Mouse (Mus musculus) adrenal gland, postnatal 10 days (tissue): ENCODE results near the gene 1810010D01Rik. TPM values are rescaled to one million over a fixed set of nuclear protein-coding genes. Genes with fewer than 3 reads are reported as not detected.

ENCODE experiments used
- DNase-seq: peaks from one replicate; pipeline ENCODE4 v3.0.0; 2021; ENCODE audit warnings: mixed read lengths
- long read RNA-seq, 2 experiments: library from polyadenylated mRNA; stranded (forward); transcript quantifications; one replicate each; pipeline ENCODE4 v2.0.0; 2021
- total RNA-seq, 2 experiments: library from RNA; stranded (reverse); gene quantifications; 2 replicates each; pipeline ENCODE4 v1.2.3; 2021

Gene 1810010D01Rik
- under 1 TPM in 1 of 2 experiments, not detected in 1; 0.58 TPM for total RNA-seq
- long read RNA-seq, experiment 1, result 0 reads
- long read RNA-seq, experiment 2, result 0 reads

DNA sequence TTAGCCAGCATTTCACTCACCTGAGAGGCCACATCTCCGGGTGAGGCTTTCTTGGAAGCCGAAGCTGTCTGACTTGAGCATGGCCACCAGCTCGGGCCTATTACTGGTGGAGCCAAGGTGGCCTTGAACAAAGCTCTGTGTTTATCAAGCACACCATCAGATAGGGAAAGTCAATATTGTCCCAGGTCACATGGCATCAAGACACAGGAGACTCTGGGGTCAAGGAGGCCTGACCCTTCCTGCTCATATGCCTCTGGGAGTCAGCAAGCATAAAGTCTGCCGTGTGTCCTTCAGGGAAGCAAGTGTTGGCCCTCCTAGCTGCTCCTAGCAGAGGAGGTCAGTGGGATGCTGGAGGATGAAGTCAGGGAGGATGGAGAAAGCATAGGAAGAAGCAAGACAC is at the start of gene 1810010D01Rik:
Gene 1810010D01Rik (minus strand): TSS at position 114 of the 400 bp plus-strand sequence.
- no peak for DNase-seq

DNA sequence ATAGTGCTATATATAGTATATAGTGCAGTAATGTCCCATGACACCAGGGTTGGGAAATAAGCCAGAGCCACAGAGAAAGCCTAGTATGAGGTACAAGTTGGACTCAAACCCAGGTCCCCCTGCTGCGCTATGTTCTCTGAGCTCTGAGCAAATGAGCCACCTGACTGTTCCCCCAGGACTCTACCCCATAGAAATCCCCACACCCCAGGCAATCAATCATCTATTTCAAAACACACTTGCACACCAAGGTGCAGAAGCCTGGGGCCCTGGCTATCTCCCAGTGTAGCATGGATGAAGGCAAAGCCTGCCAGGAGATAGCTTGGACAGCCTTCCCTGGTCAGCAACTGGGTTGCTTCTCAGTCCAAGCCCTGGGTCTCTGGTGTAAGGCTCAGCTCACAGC is 48.2 kb upstream of the 1810010D01Rik start:
- peak; percentile 27 for DNase-seq

DNA sequence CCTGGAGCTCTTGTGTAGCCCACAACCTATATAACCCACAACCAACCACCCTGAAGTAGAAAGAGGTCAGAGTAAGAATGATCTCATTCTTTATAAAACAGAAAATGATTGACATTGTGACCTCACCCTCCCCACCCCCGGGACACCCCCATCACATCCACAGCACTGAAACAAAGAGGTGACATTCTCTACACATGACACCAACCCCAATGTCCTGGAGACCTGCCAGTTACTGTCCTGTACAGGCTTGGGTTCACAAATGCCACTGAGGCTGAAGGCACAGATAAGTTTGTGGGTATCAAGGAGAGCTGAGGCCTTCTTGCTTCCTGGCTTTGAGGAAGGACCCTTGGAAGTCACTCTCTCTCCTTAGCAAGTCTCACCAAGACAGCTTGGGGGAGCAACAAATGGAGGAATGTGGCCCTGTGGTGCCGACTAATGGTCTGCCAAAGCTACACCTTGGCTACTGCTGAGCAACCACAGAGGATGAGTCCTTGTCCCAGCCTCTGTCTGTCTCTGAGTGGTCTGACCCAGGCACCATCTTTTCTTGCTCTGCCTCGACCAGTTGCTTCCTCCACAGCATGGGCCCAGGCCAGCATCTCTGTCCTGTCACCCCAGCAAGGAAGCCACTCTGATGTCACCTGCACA is 46.2 kb upstream of the 1810010D01Rik start:
- DNase-seq, result no peak

DNA sequence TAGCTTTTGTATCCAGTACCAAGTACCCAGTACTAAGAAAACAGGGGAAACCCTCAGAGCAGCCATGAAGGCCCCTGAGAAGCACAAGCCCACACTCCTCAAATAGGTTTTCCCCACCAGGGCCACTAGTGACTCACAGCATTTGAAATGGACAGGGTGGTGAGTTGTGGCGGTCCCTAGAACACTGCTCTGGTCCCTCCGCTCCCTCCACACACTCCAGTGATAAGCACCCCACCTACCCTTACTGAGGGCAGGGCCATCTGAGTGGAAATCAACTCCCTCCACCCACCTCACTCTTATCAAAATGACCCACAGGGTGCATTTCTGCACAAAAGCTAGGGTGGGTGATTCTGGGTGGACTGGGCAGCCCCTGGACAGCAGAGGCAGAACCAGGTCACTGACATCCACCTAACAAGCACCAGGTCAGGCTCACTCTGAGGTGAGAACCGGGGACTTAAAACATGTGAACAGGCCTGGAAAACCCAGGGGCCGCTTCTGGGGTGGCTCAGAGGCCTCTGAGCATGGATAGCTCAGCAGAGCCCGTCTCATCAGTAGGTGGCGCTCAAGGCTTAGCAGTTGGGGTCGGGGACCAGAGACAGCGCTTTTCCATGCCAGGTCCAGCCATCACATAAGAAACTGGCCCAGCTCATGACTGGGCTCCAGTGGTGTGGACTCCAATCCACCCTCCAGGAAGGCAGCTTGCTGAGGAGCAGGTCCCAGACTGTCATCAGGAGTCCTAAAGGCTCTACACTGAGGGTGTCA is 45.0 kb upstream of the 1810010D01Rik start:
- DNase-seq, result peak; percentile 91

DNA sequence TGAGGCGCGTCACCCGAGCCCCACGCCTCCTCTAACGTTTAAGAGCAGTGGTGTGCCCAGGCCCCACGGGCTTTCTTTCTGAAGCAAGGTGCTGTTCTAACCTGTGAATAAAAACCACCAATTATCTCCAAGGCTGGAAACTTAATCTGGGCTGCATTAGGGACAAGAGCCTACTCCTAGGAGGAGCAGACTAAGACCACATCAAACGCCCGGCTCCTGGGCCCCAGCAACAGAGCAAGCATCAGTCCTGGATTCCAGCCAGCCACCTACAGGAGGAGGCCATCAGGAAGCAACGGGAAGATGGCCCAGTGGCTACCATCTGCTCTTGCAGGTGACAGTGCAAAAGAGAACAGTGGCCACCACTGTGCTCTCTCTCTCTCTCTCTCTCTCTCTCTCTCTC is 42.3 kb upstream of the 1810010D01Rik start:
- no peak for DNase-seq

DNA sequence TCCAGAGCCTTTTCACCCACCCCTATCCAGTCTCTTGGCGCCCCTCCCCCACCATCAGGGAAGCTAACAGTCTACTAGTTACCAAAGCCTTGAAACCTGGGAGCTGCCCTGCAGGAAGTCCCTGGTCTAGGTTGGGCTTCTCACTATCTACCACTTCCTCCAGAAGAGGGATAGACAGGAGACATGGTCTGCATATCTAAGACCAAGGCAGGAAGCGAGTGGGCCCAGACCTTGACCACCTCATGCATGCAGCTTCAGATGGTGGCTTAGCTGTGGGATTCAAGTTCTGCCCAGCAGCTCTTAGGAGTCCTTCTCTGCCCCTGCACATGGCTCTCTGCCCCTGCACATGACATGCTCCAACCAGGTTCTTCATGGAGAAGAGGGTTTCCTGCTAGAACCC is 41.0 kb upstream of the 1810010D01Rik start:
- no peak for DNase-seq

DNA sequence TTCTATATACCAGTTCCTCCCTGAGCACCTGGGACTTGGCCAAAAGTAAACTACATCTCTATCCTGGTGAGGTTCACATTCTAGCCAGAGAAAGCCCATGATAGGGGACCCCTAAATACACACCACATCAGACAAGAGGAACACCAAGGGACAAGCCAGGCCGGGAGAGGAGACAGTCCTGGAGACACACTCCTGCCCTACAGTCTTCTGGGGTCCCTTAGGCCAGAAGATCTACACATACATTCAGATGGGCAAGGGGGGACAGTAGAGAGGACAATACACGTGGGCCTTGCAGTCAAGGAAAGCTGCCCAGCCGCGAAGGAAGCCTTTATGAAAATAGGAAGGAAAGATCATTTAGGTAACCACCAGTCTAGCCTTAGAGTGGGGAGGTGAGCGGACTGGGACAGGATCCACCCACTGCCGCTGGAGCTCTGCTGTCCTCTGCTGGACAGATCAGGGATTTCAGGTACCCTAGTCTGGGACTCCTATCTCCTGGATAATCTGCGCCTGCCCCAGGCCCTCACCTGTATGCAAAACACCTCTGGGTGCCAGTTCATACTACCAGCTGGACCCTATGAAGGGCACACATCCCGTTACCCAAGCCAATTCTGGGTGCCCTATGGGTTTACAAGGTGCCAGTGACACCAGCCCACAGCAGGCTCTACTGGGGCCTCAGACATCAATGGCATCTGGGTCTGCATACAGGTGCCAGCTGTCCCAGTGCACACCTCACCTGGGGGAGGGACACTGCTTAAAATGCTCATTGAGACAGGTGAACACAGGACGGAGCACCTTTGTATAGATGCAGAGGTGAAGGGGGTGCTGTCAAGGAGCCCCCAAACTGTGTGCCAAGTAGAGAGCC is 35.2 kb upstream of the 1810010D01Rik start:
- DNase-seq, result peak; percentile 91

DNA sequence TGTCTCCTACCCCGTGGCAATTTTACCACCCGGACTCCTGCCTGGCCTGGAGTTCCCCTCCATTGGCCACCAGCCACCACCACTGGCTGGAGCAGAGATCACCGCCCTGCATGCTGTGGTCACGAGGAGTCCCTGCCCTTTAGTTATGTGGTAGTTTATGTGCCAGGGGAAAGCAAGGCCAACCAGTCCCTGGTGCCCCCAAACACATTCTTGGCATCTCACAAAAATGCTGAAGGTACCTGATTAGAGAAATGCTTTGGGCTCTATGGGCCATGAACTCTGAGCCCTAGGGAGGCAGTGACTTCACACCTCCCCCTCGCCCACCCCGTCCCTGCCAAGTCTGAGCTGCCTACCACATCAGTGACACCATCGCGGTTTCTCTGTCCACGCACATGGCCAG is 34.1 kb upstream of the 1810010D01Rik start:
- DNase-seq, result no peak

DNA sequence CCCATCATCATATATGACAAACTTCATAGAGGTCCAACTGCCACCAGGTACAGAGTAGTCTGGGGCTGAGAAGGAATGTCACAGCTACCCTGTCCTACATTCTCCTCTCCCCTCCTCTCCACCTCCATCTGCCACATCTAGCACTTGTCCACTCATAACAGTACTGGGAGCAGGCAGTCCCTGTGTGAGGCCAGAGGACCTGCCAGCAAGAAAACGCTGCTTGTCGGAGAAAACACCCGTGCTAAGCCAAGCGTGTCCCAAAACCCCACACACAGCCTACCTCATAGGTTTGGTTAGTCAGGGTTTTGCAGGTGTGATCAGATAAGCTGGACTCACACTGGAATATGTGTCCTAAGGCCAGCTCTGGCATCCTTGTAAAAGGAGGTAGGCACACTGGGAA is 33.0 kb upstream of the 1810010D01Rik start:
- no peak for DNase-seq

DNA sequence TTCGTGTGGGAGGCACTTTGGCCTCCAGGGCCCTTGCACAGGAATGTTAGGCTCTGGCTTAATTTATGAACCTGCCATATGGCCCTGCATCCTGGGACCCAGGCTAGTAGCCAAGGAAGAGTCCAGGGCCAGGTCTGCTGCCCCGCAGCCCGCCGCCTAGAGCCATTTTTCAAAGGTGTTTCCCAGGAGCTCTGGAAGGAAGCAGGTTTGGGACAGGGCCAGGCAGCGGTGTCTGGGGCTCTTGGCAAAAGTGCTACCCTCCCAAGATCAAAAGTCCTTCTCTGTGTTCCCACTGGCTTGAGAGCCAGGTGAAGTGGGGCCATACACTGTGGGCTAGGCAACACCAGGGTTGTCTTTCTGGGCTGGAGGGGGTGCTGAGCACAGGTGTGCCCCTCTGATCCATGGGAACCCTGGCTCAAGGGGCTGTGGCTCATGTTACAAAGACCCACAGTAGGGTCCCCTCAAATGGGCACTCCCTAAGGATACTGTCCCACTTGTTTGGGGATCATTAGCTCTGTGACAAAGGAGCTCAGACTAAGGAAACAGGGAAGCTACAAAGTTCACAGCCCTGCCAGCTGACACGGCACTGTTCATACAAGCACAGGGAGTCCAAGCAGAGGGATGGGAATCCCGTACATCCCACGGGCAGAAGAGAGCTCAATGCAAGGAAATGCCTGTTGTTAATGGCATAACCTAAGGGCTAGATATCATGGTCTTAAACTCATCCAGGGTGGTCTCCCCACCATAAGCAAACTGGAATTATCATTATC is 32.0 kb upstream of the 1810010D01Rik start:
- DNase-seq, result no peak

DNA sequence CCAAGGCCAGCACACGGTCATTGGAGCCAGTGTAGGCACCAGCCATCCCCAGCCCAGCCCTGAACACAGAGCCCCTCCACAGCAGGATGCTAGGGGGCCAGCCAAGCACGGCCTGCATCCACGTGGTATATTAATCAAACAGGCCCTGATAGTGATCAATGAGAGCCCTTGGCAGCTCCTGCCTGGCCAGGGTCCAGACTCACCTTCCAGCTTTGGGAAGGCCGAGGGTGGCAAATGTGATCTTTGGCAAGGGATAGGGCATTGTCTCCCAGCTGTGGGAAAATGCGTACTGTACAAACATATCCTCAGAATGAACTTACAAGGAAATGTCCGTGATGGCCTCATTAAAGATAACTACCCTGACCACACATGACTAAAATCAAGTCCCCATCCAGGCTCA is 31.2 kb upstream of the 1810010D01Rik start:
- DNase-seq, result no peak

DNA sequence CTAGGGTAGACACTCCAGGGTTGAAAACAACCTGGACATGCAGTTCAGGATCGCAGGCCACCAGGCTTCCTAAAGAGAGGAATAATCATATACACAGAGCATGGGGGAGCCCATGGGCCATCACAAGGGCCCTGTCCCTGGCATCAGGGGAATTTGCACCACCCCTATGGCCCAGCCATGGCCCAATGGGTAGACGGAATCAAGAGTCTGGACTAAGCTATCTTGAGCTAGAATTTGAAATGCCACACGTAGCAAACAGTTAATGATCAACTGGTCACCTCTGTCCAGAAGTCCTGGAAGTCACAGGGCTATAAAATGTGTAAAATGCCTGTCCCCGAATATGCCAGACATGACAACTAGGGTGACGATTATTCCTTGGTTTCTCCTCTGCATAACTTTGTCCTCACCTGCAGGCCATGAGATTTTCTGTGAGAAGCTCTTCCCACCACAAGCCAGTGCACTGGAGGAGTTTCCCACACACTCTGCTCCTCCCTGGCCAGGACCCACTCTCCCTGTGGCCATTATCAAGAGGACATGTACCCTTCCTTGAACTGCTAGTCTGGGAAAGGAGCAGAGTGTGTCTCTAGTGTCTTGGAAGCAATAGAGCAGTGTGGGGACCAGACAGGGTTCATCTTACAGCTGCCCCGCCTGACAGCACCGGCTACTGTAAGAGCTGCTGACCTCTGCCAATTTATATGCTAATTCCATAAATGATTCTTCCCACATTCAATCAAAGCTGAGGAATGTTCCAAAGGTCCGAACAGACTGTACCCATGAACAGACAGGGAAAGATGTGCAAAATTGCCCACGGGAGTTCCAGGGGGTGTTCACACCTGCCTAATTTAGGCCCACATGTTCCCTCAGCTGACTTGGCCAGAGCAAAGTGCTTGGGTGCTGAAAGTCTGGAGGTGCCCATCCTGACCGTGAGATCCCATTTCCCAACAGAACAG is 27.2 kb upstream of the 1810010D01Rik start:
- no peak for DNase-seq

DNA sequence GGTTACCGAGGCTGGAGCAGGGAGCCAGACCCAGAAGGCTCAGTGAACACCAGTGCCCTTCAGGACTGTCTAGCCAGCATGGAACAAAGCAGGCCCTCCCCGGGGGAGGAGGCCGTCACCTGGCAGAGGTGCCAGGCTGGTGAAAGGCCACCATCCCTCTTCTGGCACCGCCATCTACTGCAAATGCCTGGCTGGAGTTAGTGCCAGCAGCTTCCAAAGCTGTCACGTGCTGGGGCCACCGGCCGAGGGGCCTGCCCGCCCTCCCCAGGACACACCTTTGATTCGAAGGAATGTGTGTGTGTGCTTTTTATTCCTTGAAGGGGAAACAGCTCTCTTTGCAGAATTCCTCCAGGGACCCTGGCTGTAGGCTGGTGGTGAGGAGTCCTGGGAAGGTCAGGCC is 23.7 kb upstream of the 1810010D01Rik start:
- DNase-seq, result peak; percentile 74

DNA sequence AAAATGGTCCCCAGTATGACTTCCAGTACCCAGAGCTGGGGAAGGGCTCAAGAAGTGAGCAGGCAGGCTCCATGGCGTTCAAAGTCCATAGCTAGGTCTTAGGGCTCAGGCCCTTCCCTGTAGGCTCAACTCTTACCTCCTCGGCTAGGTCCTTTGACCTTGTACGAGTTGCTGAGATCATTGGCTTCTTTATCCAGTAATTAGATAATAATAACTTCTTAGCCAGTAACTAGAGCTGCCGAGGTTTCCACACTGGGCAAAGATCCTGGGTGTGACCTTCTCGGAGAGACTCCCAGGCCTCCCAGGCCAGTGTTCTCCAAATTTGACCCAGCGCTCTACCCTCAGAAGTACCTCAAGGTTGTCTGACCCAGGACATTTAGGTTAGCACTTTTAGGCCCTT is 18.7 kb upstream of the 1810010D01Rik start:
- DNase-seq, result no peak

DNA sequence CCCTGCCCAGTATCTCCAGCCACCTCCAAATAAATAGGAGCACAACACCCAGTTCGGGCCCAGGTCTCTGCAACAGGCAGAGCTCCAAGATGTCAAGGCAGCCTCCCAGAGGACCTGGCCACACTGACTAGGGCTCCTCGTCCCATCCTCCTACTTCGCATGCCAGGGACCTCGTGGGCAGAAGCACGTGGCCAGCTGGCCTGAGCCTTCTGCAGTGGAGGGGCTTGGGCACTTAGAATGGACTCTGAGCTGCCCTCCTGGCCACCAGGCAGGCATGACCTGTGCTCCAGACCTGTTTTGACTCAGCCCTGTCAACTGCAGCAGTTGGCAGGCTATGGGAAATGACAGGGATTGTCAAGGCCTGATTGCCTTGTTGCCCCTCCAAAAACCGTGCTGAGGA is 17.7 kb upstream of the 1810010D01Rik start:
- no peak for DNase-seq

DNA sequence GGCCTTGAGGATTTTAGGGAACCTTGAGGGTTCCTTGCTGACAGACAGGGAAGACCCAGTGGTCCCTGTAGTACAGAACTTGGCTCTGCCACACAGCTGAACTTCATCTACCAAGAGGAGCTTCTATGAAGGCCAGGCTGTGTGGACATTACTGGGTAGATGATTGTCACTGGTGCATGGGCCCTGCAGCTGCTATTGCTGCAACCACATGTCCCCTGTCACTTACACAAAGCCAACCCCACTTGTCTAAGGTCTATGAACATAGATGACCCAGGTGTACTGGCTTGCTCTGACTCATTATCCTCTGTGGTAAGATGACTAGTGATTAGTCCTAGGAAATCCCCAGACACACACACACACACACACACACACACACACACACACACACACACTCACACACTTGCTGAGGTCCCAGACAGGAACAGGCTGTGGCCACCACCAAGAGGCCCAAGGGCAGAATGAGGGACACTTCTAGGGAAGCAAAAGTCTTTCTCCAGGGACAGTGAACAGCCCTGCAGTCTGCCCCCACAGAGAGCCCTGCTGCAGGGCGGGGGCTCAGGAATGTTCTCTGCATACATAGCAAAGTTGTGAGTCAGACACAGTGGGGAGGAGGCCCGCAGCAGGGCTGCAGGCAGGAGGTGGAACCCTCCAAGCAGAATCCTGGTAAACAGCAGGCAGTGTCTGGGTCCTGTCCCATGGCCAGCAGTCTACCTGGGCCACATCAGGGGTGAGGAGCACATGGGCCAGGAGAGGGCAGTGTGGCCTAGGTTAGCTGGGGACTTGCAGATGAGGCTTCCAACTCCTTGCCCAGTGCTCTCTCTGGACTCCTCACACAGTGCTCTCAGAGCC is 14.1 kb upstream of the 1810010D01Rik start:
- DNase-seq, result peak; percentile 54

DNA sequence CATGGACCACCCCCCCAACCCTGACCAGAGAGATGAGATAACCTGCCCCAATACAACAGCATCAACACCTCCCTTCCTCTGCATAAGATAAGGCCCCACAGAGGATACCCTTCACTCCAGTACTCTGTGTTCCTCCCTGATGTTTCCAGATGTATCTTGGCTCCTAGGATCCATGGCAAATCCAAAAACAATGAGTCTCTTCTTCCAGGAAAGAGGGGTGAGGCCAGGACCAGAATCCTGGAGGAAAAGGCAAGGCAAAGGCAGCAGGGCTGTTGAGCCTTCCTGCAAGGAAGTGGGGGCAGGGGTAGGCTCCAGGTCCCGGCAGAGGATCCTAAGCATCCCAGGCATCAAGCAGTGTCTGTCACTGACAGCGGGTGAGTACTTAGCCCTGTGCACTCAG is 13.4 kb upstream of the 1810010D01Rik start:
- DNase-seq, result no peak

DNA sequence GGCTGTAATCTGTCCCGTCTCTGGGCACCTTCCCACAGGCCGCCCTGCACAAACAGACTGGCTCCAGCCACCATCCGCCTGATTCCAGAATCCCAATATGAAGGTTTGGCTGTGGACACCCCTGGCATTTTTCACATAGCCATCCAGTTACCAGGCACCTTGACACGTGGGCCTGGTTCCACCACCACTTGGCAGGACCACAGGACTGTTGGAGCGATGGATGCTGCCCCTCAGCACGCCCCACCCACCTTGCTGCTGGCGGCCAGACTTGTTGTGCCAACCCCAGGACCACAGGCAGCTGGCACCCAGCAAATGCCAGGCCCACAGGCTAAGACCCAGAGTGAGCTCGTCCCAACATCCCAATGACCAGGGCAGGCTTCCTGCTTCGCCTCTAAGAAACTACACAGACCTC is 11.5 kb upstream of the 1810010D01Rik start:
- no peak for DNase-seq

DNA sequence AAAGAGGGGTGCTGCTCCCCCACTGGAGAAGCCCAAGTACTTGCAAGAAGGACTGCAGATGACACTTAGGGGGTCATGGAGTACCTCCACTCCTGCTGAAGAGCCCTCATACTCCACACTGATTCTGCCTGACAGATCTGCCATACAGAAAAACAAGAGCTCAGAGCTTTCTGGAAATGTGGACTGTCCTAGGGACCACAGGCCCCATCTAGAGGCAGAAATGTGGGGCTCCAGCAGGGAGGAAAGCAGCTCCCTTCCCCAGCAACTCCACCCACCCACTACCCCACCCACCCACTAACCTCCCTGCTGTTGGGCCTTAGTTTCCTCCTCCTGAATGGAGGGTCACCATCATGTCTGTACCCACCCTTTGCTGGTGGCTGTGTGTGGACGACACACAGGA is 8.7 kb upstream of the 1810010D01Rik start:
- no peak for DNase-seq

DNA sequence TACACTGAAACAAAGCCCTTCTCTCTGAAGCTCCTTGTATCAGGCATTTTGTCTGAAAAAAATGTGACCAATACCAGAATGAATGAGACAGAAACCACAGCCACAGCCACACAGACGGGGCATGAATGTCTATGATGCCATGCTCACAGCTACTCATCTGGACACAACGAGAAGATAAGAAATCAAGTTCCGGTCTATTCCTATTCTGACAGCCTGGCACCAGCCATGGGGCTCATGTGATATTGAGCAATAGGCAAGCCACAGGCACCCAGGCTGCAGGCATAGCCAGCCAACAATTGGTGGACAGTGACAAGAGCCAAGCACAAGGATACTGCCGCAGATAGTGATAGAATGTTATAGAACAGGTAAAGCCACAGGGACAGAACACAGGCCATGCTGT is 7.6 kb upstream of the 1810010D01Rik start:
- no peak for DNase-seq
